Mouse (Mus musculus): ENCODE measurements around the gene Tmco1. TPM values are rescaled to one million over a fixed set of nuclear protein-coding genes. Genes with fewer than 3 reads are reported as not detected.
A peak's percentile ranks its signal among the peaks of the same experiment; 100 is the strongest.
"Not testable (repeated sequence)": the region's sequence is repeated elsewhere in the genome, so short reads cannot be mapped to it uniquely, and the experiment has no call there.

Tmco1 gene
- total RNA-seq, 2 experiments from 2014 or later: 89.8 to 150 TPM

- ATAC-seq (replicated peaks; ENCODE audit: low FRiP score, low TSS enrichment, poor library complexity, severe bottlenecking): no peak
Observed at GRCm38 (mm10) chr1:167313220-167313619, 5.0 kb downstream of the Tmco1 start.

DNA sequence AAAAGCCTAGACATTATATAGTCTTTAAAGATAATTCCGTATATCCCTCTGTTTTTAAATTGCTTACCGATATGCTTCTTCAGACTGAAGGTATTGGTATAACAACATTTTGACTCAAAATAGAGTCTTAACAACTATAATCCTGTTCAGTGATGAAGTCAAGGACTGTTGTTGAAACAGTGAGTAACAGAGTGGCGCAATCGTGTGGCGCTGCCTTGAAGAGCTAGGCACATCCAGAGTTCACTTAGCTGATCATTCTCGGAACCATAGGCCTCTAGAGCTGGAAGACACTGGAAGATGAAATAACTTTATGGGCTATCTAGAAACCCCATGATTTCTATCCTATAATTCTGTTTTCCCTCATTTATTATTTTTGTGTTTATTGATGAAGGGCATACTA is 13.5 kb downstream of the Tmco1 start:
- ATAC-seq (replicated peaks; ENCODE audit: low FRiP score, low TSS enrichment, poor library complexity, severe bottlenecking): no peak

- ATAC-seq (replicated peaks; ENCODE audit: low FRiP score, low TSS enrichment, poor library complexity, severe bottlenecking): no peak
Observed at GRCm38 (mm10) chr1:167328776-167329175, 20.6 kb downstream of the Tmco1 start.

- no peak for ATAC-seq (replicated peaks; ENCODE audit: low FRiP score, low TSS enrichment, poor library complexity, severe bottlenecking)
Observed at GRCm38 (mm10) chr1:167331106-167331505, 22.9 kb downstream of the Tmco1 start.

DNA sequence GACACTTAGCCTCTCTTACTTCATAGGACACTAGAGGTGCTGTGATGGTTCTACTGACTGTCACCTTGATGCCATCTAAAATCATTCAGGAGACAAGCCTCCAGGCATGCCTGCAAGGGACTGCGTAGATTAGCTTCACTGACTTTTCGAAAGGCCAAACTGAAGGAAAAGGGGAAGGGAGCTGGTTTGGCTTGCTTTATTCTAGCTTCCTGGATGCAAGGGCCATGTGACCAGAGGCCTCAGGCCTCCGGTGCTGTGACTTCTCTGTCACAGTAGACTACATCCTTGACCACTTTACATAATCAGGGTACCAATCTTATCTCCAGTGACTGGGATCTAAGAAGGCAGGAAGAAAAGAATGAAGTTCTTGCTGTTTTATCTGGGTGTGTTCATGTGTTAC is 28.2 kb downstream of the Tmco1 start:
- ATAC-seq (replicated peaks; ENCODE audit: low FRiP score, low TSS enrichment, poor library complexity, severe bottlenecking): no peak

DNA sequence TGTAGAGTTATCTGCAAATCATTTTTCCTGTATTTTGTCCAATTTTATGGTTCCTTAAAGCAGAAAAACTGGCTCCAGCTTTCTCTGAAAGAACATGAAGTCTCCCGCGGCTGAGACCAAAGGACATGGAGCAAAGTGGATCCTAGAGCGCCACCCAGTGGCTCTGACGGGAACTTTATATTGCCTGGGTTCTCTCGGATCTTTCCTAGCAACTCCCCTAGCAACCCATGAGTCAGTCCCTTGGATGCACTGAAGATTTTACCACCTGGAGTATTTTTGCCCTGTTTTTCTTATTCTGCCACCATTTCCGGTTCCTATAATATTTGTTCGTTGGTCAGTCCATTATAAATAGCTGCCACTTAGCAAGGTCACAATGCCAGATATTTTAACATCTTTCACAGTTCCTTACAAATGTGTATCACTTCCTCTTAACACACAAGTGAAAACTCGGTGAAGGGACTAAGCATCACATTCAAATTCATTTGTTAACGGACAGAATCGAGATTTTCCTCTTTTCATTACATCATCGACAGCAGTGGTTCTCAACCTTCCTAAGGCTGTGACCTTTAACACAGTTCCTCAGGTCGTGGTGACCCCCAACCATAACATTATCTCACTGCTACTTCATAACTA is 29.4 kb downstream of the Tmco1 start:
- ATAC-seq (replicated peaks; ENCODE audit: low FRiP score, low TSS enrichment, poor library complexity, severe bottlenecking): peak; percentile 88

GRCm38 (mm10) chr1:167339177-167339781 is 31.1 kb downstream of the Tmco1 start:
- ATAC-seq (replicated peaks; ENCODE audit: low FRiP score, low TSS enrichment, poor library complexity, severe bottlenecking): peak; percentile 22; the same call in 1 of the 2 replicates

DNA sequence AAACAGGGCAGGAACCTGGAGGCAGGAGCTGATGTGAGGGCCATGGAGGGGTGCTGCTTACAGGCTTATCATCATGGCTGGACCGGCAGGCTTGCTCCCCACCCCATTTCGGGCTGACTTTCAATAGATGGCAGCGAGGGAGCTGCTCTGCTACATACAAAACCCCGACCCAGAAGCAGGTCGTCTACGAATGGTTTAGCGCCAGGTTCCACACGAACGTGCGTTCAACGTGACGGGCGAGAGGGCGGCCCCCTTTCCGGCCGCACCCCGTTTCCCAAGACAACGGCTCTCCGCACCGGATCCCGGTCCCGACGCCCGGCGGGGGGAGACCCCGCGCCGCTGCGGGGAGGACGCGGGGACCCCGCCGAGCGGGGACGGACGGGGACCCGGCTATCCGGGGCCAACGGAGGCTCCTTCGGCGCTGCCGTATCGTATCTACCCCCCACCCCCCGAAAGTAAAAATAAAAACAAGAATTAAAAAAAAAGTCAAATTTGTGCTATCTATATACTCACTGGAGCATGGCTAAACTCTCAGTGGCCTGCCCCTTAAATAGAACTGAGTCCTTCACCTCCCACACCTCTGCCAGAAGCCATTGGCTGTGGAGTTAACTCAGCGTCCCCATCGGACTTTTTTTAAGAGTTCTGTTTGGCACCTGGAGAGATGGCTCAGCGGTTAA is 32.1 kb downstream of the Tmco1 start:
- 0 out of 2 replicates have a peak, but pooled peaks have one; percentile 42 for ATAC-seq (replicated peaks; ENCODE audit: low FRiP score, low TSS enrichment, poor library complexity, severe bottlenecking)

DNA sequence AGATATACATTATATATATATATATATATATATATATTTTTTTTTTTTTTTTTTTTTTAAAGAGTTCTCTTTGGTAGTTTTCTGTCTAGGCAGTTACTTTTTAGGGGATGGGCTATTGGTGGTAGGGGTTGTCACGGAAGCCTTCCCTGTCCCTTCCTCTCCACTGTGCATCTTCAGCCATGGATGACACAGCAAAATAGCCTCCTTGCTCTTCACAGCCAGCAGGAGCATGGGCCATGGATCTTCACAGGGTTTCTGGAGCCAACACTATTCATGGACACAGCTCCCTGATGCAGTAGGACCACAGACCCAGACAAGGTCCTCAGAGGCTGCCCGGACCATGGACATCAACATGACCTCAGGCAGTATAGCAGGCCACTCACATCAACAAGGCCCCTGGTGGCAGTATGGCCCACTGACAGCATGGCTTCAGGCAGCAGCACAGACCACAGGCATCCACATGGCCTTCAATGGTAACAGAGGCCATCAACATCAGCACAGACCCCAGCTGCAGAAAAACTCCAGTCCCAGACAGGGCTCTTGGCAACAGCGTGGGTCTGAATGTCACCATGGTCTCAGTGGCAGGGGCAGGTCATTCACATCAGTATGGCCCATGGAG is 32.8 kb downstream of the Tmco1 start:
- peak; percentile 48; the same call in 1 of the 2 replicates for ATAC-seq (replicated peaks; ENCODE audit: low FRiP score, low TSS enrichment, poor library complexity, severe bottlenecking)

GRCm38 (mm10) chr1:167342831-167343230 is 34.7 kb downstream of the Tmco1 start:
- no peak for ATAC-seq (replicated peaks; ENCODE audit: low FRiP score, low TSS enrichment, poor library complexity, severe bottlenecking)

DNA sequence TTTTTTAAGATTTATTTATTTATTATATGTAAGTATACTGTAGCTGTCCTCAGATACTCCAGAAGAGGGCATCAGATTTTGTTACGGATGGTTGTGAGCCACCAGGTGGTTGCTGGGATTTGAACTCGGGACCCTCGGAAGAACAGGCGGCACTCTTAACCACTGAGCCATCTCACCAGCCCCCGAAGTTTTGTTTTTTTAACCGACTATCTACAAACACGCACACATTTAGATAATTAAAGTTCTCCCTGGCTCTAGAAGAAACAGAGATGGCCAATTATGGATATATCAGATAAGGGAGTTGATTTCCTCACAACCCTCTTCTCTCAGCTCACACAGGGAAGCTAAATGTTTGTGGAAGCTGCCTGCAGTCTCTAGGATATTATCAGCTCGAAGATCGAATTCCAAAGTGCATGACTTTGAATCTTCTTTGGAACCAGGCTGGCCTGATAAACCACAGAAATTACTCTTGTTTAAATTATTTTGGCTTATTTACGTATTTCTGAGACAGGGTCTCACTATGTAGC is 37.9 kb downstream of the Tmco1 start:
- not testable (repeated sequence) for ATAC-seq (replicated peaks; ENCODE audit: low FRiP score, low TSS enrichment, poor library complexity, severe bottlenecking)

DNA sequence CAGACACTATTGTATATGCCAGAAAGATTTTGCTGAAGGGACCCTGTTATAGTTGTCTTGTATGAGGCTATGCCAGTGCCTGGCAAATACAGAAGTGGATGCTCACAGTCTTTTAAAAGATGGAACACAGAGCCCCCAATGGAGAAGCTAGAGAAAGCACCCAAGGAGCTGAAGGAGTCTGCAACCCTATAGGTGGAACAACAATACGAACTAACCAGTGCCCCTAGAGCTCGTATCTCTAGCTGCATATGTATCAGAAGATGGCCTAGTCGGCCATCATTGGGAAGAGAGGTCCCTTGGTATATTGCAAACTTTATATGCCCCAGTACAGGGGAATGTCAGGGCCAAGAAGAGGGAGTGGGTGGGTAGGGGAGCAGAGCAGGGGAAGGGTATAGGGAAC is 41.0 kb downstream of the Tmco1 start:
- ATAC-seq (replicated peaks; ENCODE audit: low FRiP score, low TSS enrichment, poor library complexity, severe bottlenecking): not testable (repeated sequence)

DNA sequence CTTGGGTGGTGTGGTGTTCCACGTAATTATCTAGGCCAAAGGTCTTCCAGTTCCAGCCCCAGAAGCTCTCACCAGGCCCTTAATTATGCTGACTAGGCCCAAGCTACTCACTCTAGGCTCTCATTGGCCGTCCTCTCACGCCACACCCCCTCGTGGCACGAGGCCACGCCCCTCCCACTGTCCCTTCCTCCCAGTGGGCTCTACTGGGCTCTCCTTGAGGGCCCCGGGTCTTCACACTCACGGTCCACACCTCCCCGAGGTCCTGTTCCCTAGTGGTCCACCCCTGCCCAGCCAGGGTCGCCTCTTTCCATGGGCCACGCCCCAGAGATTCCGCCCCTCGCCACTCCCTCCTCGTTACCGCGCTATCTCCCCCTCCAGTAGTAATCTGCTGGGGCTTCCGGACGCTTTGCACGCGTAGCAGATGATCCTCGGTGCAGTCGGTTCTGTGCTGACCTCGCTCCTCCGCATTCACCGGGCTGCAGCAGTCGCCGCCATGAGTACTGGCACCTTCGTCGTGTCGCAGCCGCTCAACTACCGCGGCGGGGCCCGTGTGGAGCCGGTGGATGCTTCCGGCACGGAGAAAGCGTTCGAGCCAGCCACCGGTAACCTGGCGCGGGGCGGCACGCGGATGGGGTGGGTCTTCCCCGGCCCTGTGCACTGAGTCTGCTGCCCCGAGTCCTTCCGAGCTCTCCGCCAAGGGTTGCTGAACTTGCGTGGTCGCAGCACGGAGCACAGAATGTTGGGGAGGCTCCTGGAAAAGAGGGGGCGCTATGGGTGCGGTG is 41.8 kb downstream of the Tmco1 start, which contains the start of gene Aldh9a1:
Gene Aldh9a1 (plus strand): TSS at position 177 of the 782 bp plus-strand sequence.
- peak; percentile 97 for ATAC-seq (replicated peaks; ENCODE audit: low FRiP score, low TSS enrichment, poor library complexity, severe bottlenecking)

- 0 out of 2 replicates have a peak, but pooled peaks have one; percentile 4 for ATAC-seq (replicated peaks; ENCODE audit: low FRiP score, low TSS enrichment, poor library complexity, severe bottlenecking)
Observed at GRCm38 (mm10) chr1:167350597-167351415, 42.6 kb downstream of the Tmco1 start.

DNA sequence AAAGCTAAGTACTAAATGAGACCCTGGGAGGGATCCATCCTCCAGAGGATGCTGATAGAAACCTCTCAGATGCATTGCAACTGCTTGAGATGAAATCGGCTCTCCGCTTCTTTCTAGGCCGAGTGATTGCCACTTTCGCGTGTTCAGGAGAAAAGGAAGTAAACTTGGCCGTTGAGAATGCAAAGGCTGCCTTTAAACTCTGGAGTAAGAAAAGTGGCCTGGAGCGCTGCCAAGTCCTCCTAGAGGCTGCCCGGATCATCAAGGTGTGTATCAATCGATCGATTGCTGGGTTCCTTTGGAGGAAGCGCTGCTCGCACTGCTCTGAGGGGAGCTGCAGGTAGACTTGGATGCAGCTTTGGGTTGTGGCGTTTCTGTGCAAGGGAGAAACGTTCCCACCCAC is 44.2 kb downstream of the Tmco1 start:
- no peak for ATAC-seq (replicated peaks; ENCODE audit: low FRiP score, low TSS enrichment, poor library complexity, severe bottlenecking)

- ATAC-seq (replicated peaks; ENCODE audit: low FRiP score, low TSS enrichment, poor library complexity, severe bottlenecking): no peak
Observed at GRCm38 (mm10) chr1:167357387-167357786, 49.2 kb downstream of the Tmco1 start.

- no peak for ATAC-seq (replicated peaks; ENCODE audit: low FRiP score, low TSS enrichment, poor library complexity, severe bottlenecking)
Observed at GRCm38 (mm10) chr1:167358731-167359130, 50.6 kb downstream of the Tmco1 start.

DNA sequence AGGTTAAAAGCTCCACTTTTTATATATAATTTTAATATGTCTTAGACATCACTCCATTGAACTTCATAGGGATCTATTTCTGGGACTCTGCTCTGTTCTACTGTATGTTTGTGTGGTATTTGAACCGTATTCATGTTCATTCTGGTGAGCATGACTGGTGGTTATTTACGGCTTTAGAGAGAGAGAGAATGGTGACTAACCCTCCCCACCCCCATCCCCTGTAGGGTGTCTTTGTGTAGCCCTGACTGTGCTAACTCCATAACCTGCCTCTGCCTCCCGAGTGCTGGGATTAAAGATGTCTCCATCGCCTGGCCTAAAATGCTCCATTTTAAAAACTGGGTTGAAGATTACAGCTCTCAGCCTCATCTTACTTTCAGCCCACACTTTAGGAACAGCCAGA is 52.1 kb downstream of the Tmco1 start:
- ATAC-seq (replicated peaks; ENCODE audit: low FRiP score, low TSS enrichment, poor library complexity, severe bottlenecking): no peak
